Mouse (Mus musculus): ENCODE results near the gene Rab15.
"Not testable (repeated sequence)": the region's sequence is repeated elsewhere in the genome, so short reads cannot be mapped to it uniquely, and the experiment has no call there.

The Rab15 gene

GRCm38 (mm10) chr12:76822651-76823041, at the start of gene Rab15:
TSS of gene Rab15 (minus strand) at chr12:76822908.
- no peak for DNase-seq

GRCm38 (mm10) chr12:76869561-76869960, 46.9 kb upstream of the Rab15 start:
- no peak for DNase-seq

- no peak for DNase-seq
These were observed 45.9 kb upstream of the Rab15 start for GRCm38 (mm10) chr12:76868463-76869198.

- no peak for DNase-seq
These were observed 45.0 kb upstream of the Rab15 start for GRCm38 (mm10) chr12:76867586-76868280.

GRCm38 (mm10) chr12:76865266-76865665, 42.6 kb upstream of the Rab15 start:
- no peak for DNase-seq

- no peak for DNase-seq
These were observed 40.9 kb upstream of the Rab15 start for GRCm38 (mm10) chr12:76863651-76864050.

- DNase-seq: not testable (repeated sequence)
These were observed 36.1 kb upstream of the Rab15 start for GRCm38 (mm10) chr12:76858788-76859187.

GRCm38 (mm10) chr12:76857087-76857486, 34.4 kb upstream of the Rab15 start:
- no peak for DNase-seq

GRCm38 (mm10) chr12:76853378-76854142, 30.9 kb upstream of the Rab15 start:
- DNase-seq: no peak

GRCm38 (mm10) chr12:76852419-76852818, 29.7 kb upstream of the Rab15 start:
- DNase-seq: no peak

GRCm38 (mm10) chr12:76844346-76845061, 21.8 kb upstream of the Rab15 start:
- DNase-seq: no peak

- no peak for DNase-seq
These were observed 17.4 kb upstream of the Rab15 start for GRCm38 (mm10) chr12:76840081-76840480.

- DNase-seq: no peak
These were observed 16.6 kb upstream of the Rab15 start for GRCm38 (mm10) chr12:76839298-76839697.

- DNase-seq: no peak
These were observed 15.3 kb upstream of the Rab15 start for GRCm38 (mm10) chr12:76837844-76838650.

GRCm38 (mm10) chr12:76837101-76837843, 14.6 kb upstream of the Rab15 start:
- DNase-seq: peak; percentile 98

- peak; percentile 49 for DNase-seq
These were observed 10.0 kb upstream of the Rab15 start for GRCm38 (mm10) chr12:76832704-76833103.

GRCm38 (mm10) chr12:76825283-76825682, 2.6 kb upstream of the Rab15 start:
- DNase-seq: no peak

GRCm38 (mm10) chr12:76822002-76822650, 582 bp downstream of the Rab15 start:
- DNase-seq: peak; percentile 55

GRCm38 (mm10) chr12:76820615-76821014, 2.1 kb downstream of the Rab15 start:
- DNase-seq: no peak

GRCm38 (mm10) chr12:76819816-76820215, 2.9 kb downstream of the Rab15 start:
- DNase-seq: no peak

- DNase-seq: no peak
These were observed 3.8 kb downstream of the Rab15 start for GRCm38 (mm10) chr12:76818908-76819307.
